Mouse (Mus musculus): ENCODE results near the gene Ercc6.

Gene Ercc6

DNA sequence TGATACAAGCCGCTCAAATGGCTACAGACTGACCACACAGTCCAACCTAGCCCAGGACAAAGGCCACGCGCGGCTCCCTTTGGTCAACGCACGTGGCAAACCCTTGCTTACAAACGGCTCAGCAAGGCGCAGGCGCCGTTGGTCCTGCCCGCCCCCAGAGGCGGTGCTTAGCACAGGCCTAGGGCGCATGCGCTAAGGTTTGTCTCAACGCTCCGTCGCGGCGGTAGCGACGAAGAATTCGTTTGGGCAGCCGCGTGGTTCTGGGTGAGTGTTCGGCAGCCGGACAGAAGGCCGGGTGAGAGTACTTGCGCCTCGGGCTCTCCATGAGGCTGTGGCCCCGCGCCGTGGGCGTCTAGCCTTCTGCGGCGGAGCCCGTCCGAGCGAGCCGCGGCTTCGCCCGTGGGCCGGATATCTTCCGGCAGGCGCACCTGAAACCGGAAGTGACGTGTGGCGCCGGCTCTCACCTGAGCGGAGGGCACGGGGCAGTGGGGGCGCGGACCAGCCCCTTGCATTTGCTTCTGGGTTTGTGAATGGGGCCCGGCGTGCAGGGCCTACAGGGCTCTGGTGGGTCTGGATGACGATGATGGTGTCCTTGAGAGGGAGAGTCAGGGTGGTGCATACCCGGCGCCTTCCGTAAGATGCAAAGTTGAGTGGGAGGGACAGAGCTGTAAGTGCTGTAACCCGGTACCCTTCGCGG lies at the start of gene Ercc6:
Gene Ercc6 (plus strand): TSS at position 186 of the 697 bp plus-strand sequence.
- peak; percentile 94 for DNase-seq

DNA sequence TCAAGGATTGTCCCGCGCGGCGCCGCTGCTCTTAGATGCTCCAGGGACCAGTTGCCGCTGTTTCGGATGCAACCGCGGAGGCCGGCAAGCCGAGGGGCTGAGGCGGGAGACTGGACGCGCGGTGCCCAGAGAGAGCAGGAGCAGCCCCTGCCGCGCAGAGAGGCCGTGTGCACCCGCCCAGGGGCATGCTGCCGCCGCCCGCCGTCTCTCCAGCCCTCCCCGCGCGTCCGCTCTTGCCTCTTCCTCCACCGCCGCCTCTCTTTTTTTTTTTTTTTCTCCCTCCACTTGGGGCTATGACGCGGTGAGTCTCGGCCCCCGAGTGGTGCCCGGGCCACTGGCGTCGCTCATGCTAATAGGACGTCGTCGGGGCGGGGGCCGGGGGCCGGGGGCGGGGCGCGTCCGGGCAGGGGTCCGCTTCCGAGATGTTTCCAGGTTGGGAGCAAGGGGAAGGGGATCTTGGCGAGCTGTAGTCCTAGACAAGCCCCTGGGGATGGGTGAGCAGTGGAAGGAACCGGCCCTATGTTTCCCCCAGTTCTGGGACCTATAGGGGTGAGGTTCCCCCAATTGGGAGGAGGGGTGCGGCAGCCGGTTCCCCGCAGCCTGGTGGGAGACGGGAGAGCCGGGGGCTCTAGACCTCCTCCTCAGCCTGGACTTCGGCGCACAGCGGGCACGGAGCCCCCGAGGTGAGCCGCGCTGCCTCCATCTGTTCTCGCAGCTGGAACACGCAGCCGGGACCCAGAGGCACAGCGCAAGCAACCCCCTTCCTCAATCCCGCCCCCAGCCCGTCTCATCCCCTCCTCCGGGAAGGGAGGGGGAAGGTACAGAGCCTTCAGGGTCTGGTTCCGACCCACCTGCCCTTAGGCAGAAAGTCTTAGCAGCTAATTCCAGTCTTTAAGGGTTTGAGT lies 48.5 kb upstream of the Ercc6 start, which contains the start of gene Slc18a3:
Gene Slc18a3 (minus strand): TSS at position 250 of the 905 bp plus-strand sequence.
- DNase-seq, result no peak

DNA sequence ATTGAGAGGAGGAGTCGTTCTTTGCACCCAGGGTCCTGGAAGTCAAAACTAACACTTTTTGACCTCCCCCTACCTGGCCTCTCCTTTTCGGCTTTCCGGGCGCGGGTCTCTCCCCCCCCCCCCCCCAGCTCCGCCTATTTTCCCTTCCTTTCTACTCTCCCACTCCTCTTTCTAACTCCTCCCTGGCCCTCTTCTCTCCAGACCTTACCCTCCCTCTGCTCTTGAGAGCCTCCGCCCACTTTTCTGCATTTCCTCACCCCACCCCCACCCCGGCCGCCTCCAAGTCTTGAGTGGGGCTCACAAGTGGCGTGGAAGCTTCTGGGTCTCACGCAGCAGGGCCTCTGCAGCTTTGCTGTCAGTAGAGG lies 47.8 kb upstream of the Ercc6 start:
- DNase-seq, result no peak

DNA sequence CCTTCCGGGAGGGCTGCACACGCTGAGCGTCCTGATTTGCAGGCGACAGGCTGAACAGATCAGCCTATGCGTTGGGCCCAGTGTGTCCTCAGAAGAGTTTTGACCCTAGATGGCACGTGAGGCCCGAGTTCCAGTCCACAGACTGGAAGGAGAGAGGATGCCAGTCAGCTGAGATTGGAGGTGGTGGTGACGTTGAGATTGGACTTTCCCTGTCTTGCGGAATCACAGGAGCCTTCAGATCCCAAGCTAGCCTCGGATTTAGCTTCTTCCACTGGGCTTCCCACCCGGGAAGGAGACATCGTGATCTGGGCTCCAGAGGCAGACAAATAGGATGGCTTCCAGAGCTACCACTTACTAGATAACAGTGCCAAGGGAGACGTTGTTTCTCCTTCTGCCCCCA lies 47.4 kb upstream of the Ercc6 start, which contains the start of gene Chat:
Gene Chat (minus strand): TSS at position 101 of the 400 bp plus-strand sequence.
- DNase-seq, result no peak

DNA sequence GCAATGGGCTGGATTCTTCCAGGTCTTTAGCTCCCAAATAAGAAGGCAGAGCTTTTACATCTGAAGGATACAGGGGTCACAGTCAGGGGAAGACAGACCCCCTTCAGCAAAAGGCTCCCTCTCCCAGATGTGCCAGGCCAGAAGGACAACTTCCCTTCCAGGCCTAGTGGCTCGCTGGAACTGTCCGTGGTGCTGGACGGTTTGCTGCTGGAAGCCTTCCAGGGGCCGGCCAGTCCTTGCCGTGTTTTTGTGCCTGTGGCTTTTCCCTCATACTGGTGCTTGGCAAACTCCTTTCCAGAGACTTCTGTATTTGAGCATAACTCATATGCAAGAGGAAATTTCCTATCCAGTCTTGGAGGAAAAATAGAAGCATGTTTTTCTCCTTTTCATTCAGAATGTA lies 45.7 kb upstream of the Ercc6 start:
- DNase-seq, result no peak

DNA sequence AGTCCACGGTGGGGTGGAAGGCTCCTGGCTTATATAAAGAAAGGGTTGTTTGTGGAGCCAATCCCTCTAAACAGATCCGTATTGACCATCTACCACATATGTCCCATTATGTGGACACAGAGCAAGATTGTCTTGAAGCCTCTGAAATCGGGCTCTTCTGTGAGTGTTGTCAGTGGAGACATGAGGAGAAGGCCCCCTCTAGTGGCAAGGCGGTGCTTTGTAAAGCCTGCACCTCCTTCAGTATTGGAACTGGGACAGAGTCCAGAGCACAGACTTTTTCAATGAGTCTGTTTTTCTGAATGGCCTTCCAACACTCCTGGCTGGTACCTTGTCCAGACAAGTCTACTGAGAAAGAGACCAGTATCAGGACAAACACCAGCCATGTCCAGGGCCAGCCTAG lies 40.3 kb upstream of the Ercc6 start:
- peak; percentile 19 for DNase-seq

DNA sequence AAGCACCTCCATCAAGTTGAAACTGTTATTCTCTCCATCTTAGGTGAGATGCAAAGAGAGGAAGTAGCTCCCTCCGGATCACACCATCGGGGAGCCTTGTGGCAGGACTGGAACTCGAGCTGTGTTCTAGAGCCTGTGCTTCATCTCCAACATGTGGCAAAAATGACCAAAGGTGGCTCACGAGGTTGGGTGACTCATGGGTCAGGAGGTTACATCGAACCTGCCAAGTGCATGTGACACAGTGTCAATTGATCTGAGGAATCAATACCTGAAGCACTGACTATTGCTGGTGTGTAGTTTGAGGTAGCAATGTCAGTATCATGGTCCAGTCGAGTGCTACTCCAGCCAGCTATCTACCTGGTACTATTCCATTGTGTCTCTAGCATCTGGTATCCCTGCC lies 36.8 kb upstream of the Ercc6 start:
- no peak for DNase-seq

DNA sequence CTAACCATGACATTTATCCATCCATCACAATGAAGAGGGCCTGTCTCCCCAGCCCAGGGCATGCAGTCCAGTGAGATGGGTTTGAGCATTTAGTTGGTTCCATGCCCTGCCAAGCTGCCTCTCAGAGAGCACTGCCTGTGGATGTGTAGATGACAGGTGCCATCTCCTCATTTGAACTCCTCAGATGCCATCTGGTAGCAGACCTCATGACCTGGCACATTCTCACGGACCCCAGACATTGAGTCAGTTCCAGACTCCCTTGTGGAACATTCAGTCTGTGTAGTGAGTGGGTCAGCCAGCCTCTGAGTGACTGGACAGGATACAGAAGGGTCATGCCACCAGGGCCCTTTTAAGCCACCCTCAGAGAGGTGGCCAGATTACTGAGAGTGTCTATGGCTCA lies 35.7 kb upstream of the Ercc6 start:
- no peak for DNase-seq

DNA sequence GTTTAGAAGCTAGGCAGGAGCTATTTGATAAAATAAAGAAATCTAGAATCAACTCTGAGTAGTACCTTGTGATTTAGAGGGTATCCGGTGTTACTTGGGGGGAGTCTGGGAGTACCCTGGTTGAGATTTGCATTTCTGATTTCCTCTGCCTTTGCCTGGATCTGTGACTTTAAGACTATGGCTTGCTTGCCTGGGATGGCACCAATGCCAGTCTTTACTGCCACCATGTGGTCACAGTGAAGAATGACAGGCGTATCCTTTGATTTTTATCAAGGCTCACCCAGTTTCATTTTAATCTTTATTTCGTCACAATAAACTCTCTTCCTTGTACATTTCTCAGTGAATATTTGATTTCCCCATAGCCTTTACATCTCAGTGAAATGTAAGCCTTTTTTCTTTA lies 31.3 kb upstream of the Ercc6 start:
- no peak for DNase-seq

DNA sequence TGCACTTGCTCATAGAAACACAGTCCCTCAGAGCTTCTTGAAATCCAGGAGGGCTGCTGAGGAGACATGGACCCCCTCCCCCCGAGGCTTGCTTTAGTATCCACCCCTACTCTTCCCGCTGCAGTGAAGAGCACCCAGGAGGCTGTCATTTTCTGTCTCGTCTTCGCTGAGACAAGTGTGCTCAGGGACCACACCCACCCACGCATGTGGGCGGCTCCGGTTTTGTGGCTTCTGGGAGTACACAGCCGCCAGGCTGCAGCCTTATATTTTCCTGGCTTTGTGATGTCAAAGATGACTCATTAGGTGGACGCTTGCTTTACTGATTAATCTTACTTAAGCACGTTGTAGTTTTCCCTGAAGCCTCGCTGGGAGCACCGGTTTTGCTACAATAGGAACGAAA lies 20.8 kb upstream of the Ercc6 start:
- DNase-seq, result no peak

DNA sequence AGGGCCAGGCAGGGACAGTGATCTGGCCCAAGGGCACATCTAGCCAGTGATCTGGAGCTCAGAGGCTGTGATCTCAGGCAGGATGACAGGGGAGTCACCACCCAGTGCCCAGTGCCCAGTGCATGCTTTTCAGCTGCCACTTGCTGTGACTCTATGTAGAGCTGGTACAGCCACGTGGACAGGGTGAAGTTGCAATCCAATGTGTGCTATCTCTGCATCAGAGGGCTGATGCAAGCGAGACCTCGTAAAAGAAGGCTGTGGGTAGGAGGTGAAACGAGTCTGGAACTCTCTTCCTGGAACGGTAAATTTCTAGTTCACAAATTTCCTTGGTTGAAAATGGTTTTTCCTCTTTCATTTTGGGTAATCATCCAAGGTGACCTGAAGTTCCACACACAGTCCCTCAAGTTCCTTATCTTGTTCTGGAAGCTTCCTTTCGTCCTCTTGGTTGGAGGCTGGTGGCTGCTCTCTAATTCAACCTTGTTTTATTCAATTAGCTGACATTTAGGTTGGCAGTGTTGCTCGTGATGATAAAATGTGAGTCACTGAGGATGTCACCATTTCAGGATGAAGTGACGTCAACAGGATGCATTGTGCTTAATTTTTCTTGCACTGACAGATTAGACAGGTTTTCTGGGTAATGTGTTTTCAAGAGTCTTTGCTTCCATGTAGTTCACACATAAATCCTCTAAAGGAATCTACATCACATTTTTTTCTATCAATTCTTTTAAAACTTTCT lies 17.0 kb upstream of the Ercc6 start:
- DNase-seq, result no peak

DNA sequence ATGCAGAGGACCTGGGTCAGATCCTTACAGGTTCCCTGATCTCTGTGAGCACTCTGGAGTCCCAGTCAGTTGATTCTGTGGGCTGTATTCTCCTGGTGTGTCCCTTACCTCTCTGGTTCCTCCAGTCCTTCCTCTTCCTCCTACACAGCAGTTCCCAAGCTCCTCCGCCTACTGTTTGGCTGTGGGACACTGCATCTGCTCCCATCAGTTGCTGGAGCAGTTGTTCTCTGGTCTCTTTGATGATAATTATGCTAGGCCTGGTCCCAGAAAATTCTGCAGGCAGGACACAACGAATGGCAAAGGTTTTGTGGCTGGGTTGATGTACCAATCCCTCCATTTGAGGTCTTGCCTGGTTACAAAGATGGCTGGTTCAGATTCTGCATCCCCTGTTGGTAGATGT lies 12.0 kb upstream of the Ercc6 start:
- no peak for DNase-seq

DNA sequence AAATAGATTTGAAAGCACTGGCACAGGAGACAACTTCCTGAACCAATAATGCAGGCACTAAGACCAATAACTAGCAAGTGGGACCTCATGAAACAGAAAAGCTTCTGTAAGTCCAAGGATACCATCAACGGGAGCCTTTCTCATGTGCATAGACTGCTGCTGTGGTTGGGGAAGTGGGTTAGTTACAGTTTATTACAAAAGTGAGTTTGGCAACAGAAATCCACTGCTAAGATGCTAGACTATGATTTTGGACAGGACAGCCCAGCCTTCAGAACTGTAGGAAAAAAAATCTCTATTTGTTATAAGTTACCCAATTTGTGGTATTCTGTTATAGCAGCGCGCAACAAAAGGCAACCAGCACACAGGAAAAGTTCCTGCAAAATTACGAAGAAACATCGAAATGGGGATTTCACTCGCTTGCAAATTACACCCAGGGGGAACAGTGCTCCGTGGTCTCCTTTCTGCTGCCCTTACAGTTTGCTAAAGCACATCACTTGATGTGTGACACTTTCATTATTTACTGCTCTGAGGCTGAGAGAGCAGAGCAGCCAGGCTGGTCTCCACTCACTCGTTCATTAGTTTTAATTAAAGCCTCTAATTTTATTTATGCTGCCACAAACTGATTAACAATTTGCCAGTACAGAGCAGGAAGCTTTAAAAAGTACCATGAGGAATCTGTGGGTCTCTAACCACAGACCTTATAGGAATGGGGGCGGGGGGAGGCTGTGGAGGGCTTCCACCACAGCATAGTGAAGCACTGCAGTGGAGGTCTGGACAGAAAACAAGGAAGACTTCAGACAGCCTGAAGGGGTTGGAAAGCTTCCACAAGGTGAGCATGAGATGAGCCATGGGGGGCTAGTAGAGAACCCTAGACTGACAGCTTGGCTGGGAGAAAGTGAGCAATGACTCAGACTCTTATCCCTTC lies 10.3 kb upstream of the Ercc6 start:
- no peak for DNase-seq

DNA sequence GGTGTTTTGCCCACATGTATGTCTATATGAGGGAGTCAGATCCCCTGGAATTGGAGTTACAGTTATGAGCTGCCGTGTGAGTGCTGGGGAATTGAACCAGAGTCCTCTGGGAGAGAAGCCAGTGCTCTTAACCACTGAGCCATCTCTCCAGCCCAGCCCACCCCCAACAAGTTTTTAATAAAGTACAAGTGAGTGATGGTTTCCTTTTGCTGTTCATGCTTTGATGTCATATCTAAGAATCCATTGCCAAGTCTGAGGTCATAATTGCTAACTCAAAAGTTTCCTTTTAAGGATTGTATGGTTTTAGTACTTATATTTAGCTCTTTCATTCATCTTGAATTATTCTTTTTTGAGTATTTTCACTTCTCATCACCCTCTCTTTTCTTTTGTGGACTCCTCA lies 9.4 kb upstream of the Ercc6 start:
- no peak for DNase-seq

DNA sequence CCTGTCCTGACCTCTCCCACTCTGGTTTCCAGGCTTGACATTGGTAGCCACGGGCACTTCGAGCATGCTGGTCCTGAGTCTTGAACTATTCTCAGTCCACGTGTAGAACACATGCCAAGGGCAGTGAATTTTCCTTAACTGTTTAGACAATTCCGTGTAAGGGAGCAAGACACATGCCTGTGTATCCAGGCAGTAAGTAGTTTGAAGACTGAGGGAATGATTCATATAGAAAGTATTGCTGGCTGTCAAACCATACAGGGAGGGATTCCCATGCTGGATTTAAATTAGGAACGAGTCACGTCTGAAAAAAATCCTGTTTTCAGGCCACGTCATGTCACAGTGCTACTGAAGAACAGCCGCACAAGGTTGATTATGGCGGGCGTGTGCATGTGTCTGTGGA lies 7.0 kb upstream of the Ercc6 start:
- DNase-seq, result no peak

DNA sequence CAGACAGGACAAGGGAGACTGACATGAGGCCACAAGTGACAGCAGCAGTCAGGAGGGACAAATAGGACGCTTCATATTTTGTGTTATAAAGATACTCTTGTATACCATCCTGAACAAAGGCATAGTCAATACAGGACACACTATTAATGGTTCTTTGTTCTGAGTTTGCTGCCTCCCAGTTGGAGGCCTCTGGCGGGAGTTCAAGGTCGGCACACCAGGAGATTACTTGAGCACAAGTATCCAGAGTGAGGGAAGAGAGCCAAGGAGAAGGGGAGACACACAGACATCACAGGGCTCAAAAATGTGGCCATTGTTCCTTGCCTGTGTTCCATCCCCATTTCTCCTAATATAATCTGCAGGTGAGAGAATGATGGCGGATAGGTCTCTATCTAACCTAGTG lies 6.1 kb upstream of the Ercc6 start:
- DNase-seq, result no peak

DNA sequence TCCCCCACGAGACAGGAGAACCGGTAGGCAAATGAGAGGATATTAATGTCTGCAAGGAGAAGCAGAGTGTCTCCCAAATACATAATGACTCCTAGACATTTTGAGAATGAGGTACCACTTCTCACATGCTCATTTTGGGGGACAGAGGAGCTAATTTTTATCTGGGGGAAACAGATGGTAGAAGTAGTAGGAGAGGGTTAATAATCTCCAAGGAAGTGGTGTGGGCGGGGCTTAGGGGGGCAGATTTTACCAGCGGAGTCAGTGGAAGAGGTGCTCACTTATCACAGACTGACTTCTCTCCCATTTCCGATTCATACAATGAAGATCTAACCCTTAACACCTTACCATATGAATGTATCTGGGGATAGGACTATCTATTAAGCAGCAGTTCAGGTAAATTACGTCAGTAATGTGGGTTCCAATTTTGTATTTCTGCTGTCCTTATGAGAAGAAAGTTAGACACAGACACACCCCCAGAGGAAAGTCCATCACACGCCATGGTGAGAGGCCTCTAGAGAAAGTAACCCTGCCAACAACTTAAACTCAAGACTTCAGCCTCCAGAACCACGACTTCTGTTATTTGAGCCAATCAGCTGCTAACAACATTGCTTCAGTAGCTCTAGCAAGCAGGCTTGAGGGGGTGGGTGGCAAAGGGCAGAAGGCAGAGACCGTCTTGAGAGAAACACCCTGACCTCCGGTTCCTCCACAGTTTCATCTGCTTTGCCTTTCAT lies 5.1 kb upstream of the Ercc6 start:
- no peak for DNase-seq

DNA sequence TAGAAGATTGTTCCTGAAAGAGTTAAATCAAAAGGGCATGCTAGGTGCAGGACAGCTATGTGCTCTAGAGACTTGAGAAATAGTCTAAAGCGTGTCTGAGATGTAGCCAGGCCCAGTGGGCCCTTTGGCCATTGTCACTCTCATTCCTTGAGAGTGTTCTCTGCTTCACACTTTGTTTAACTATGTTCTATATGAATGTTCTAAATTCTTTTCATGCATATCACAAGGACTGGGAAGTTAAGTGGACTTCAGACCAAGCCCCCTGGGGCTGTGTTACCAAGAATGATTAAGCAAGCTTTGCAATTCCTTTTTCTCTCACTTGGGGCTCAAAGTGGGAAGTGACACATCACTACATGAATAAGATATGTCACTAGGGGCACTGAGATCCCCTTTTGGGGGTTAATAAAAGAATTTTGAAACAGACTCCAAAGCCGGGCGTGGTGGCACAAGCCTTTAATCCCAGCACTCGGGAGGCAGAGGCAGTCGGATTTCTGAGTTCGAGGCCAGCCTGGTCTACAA lies 3.8 kb upstream of the Ercc6 start:
- no peak for DNase-seq

DNA sequence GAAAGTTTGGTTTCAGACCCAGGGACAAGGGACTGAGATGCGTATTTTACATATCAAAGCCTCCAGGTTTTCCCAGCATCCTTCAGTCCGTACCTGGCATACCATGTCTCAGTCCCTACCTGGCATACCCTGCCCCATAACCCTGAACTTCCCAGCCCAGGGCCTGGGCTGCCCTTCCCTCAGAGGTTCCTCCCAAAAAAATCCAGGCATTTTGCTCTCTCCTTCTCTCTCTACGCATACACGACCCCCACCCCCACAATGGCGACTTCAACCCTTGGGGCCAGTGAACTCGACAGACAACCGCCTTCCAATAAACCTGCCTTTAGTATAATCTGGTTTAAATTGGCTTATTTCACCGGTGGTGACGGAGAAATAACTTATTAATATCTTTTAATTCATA lies 409 bp upstream of the Ercc6 start:
- DNase-seq, result no peak

DNA sequence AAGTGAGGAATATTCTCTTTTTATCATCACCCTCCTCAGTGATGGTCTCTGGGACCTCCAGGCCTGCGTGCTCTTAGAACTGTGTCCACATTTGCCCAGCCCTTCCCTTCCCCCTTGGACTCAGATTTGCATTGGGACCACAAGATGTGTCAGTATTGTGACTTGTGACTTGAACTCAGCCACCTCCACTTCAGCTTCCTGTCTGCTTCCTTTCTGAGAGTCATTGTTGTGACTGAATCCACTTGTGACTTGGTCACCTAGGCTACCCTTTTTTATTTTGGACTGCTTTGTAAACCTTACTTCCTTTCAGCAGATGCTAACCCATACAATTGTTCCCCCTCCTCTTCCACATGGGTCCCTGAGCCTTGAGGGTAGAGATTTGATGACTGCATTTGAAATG lies 2.8 kb downstream of the Ercc6 start:
- no peak for DNase-seq

DNA sequence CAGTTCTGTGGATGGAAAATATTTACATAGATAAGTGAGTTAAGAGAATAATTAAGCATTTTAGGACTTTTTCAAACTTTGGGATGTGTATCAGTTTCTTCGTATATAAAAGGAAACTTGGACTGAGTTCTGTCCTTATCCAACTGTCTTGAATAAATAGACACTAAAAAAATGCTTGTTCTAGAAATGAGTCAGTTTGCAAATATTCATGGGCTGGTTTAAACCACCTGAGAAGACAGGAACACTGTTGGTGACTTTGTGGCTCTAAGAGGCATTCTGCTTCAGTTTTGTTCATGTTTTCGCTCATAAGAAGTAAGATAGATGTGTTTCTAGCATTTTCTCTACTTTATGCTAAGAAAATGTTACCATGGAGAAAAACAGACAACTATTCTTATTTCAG lies 5.2 kb downstream of the Ercc6 start:
- DNase-seq, result no peak
